Mouse (Mus musculus) liver, embryonic 14.5 days (tissue): ENCODE results near the gene Mfn1. TPM values are rescaled to one million over a fixed set of nuclear protein-coding genes. Genes with fewer than 3 reads are reported as not detected.

Experiments used
- ATAC-seq: fragments of 200-750 bp; cut with Nextera tagmentation; 2 replicates; pipeline ENCODE4 v1.8.0; 2017; ENCODE audit warnings: moderate number of reproducible peaks, mild to moderate bottlenecking, moderate library complexity; ENCODE audit not compliant: insufficient read depth
- DNase-seq, 3 experiments: peaks; one replicate each; pipeline ENCODE4 v3.0.0-alpha.2; 2012 to 2013; ENCODE audit warnings: low read depth in 3 of 3, low spot score in 3 of 3
- H3K27ac ChIP-seq: fragments of 300-500 bp; sonication (generic); 2 replicates; pipeline ENCODE4 v1.5.1; 2014; ENCODE audit warnings: moderate library complexity, mild to moderate bottlenecking, control low read depth, inconsistent platforms
- H3K27me3 ChIP-seq: fragments of 300-500 bp; sonication (generic); 2 replicates; pipeline ENCODE4 v1.6.1; 2014; ENCODE audit warnings: mild to moderate bottlenecking, low read length, moderate library complexity; ENCODE audit not compliant: control insufficient read depth, insufficient read depth
- H3K36me3 ChIP-seq: fragments of 300-500 bp; sonication (generic); replicated peaks from 2 replicates; pipeline ENCODE4 v1.6.1; 2014; ENCODE audit warnings: low read depth; ENCODE audit not compliant: control insufficient read depth, insufficient read depth
- H3K4me1 ChIP-seq, 2 experiments: fragments of 200-500 bp in 1 of 2; fragments of 300-500 bp in 1 of 2; sonication (generic) in 1 of 2; replicated peaks; 2 replicates each; pipeline ENCODE4 v1.6.1; 2012 to 2014; ENCODE audit warnings: antibody characterized with exemption in 1 of 2, inconsistent platforms in 1 of 2, low read length in 1 of 2; ENCODE audit not compliant: control insufficient read depth in 2 of 2, insufficient read depth in 2 of 2
- H3K4me2 ChIP-seq: fragments of 300-500 bp; sonication (generic); 2 replicates; pipeline ENCODE4 v1.6.1; 2014; ENCODE audit warnings: low read depth, mild to moderate bottlenecking, control low read depth, moderate library complexity
- H3K4me3 ChIP-seq, 2 experiments: fragments of 200-500 bp in 1 of 2; fragments of 300-500 bp in 1 of 2; sonication (generic) in 1 of 2; 2 replicates each; pipeline ENCODE4 v1.5.1; 2012 to 2014; ENCODE audit warnings: low read depth in 2 of 2, low read length in 2 of 2, mild to moderate bottlenecking in 2 of 2, control low read depth in 1 of 2, inconsistent platforms in 1 of 2, moderate library complexity in 1 of 2; ENCODE audit not compliant: insufficient read depth in 1 of 2
- H3K9ac ChIP-seq: fragments of 300-500 bp; sonication (generic); replicated peaks from 2 replicates; pipeline ENCODE4 v1.6.1; 2014; ENCODE audit warnings: mild to moderate bottlenecking, control low read depth, moderate library complexity
- H3K9me3 ChIP-seq: fragments of 300-500 bp; sonication (generic); 2 replicates; pipeline ENCODE4 v1.6.1; 2016; ENCODE audit warnings: low read length, mixed read lengths; ENCODE audit not compliant: control insufficient read depth
- CTCF ChIP-seq: IDR thresholded peaks from 2 replicates; pipeline ENCODE4 v1.5.1; 2016; ENCODE audit warnings: antibody characterized with exemption, low read depth, control low read depth
- EP300 ChIP-seq: IDR thresholded peaks from 2 replicates; pipeline ENCODE4 v1.6.1; 2016; ENCODE audit warnings: antibody characterized with exemption, low read depth
- WGBS: fragments of 180-500 bp; shearing (Covaris S2); extraction: QIAGEN DNeasy Blood & Tissue Kit; methylation state at CpG from one replicate; pipeline ENCODE4 v1.1.7; 2014; ENCODE audit not compliant: insufficient replicate concordance; 5-methylcytosine and 5-hydroxymethylcytosine counted together
- polyA plus RNA-seq, 2 experiments: library from polyadenylated mRNA; depleted of rRNA in 1 of 2; stranded (reverse) in 1 of 2; unstranded in 1 of 2; fragments of >200 nt; fragmentation: Nextera tagmentation in 1 of 2; extraction: Ambion mirVana in 1 of 2; gene quantifications; 2 replicates each; pipeline versions ENCODE4 v1.2.1 to v1.2.3; 2012 to 2014

The Mfn1 gene
- polyA plus RNA-seq, 2 experiments, result 8.6 to 11.0 TPM

DNA sequence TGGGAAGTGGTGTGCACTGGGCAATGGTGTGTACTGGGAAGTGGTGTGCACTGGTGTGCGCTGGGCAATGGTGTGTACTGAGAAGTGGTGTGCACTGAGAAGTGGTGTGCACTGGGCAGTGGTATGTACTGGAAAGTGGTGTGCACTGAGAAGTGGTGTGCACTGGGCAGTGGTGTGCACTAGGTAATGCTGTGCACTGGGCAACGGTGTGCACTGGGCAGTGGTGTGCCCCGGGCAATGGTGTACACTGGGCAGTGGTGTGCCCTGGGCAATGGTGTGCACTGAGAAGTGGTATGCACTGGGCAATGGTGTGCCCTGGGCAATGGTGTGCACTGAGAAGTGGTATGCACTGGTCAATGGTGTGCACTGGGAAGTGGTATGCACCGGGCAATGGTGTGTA lies 80.0 kb downstream of the Mfn1 start:
- Histone ChIP-seq H3K4me2 (no peak overlapping the region), H3K27ac (no peak overlapping the region), H3K4me1 (0 out of 4 replicates have a peak, but pooled peaks cover 0 to 2% of the 10 kb centered on the region in 2 experiments), H3K4me3 (no peak overlapping the region), H3K9ac (no peak overlapping the region), H3K9me3 (no peaks in the 10 kb centered on the region), H3K36me3 (no peaks in the 10 kb centered on the region), H3K27me3 (no peaks in the 10 kb centered on the region)
- ATAC-seq (no peak), DNase-seq (no peak)
- WGBS, result 80% methylated on average over 4 of the region's 4 CpGs
- TF ChIP-seq CTCF (no peak), EP300 (no peak)

DNA sequence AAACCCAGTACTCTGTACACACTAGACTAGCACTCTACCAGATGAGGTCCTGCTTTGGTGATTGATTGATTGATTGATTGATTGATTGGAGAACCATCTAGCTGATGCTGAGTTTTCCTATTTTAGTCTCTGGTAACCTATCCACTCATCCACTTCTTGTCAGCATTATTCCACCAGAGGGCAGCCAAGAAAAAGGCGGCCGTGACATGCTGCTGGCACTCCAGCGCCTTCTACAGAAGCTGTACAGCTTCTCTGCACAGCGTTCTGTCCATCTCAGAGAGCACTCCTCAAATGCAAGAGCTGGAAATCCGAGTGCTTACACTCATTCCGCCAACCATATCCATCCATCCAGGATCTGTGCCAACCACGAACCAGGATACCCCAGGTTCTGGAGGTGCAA lies 81.3 kb downstream of the Mfn1 start:
- Histone ChIP-seq H3K27me3 (no peaks in the 10 kb centered on the region), H3K27ac (no peak overlapping the region), H3K9me3 (no peaks in the 10 kb centered on the region), H3K36me3 (no peaks in the 10 kb centered on the region), H3K4me3 (no peak overlapping the region), H3K9ac (no peak overlapping the region), H3K4me1 (0 out of 4 replicates have a peak, but pooled peaks cover 0 to 2% of the 10 kb centered on the region in 2 experiments), H3K4me2 (no peak overlapping the region)
- DNase-seq, result no peak
- no peak for ATAC-seq
- no peak for TF ChIP-seq EP300
- TF ChIP-seq CTCF, result peak; percentile 60
- WGBS, result 27% methylated on average over 7 of the region's 7 CpGs

DNA sequence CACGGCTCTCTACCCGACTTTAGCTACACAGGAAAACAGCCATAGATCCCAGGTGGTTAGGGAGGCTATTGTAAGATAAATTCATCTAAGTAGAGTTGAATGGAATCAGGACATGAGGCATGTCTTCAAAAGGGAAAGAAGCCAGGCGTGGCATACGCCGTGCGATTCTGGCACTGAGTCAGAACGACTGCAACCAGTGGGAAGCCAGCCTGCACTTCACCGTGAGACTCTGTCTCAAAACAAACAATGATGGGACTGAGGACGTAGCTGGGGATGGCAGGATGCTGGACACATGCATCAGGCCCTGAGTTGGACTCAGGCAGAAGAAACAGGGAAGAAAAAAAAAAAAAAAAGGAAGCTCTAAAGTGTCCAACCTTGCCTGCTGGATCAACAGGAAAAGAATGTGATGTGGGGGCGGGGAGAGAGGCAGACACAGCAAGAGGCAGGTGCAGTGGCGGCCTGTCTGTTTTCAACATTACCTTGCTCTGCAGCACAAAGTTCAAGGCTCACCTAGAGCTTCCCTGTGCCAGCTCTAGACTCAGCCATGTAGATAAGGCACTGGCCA lies 82.4 kb downstream of the Mfn1 start:
- Histone ChIP-seq H3K4me3 (no peak overlapping the region), H3K9ac (no peak overlapping the region), H3K27me3 (peaks cover 3% of the 10 kb centered on the region; the same call in 1 of the 2 replicates), H3K36me3 (no peaks in the 10 kb centered on the region), H3K4me1 (peaks cover 0 to 2% of the 10 kb centered on the region in 2 experiments; a peak in 1 of 4 replicates), H3K27ac (no peak overlapping the region), H3K9me3 (no peaks in the 10 kb centered on the region), H3K4me2 (no peak overlapping the region)
- no peak for TF ChIP-seq EP300
- no peak for TF ChIP-seq CTCF
- DNase-seq (no peak), ATAC-seq (no peak)
- WGBS, result 61% methylated on average over 11 of the region's 11 CpGs

DNA sequence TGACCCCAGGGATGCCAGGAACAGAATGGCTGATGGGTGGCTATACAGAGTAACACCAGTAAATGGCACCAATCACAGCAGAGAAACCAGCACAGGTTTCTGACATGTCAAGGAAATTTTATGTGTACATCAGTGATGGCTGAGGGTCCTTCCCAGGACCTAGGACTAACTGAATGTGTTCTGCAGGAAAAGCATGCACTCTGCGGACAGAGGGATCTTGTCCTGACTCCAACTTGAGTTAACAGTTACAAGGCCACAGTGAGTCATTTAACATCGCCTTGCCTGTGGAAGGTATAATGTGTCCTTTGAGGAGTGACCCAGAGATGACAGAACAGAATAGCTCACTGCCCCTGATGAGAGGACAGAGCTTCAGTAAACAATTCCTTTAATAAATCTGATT lies 85.5 kb downstream of the Mfn1 start:
- no peaks in the 10 kb centered on the region for H3K36me3 ChIP-seq
- H3K27me3 ChIP-seq, result peaks cover 5% of the 10 kb centered on the region; the same call in 1 of the 2 replicates
- ATAC-seq, result no peak
- DNase-seq, result no peak
- no peaks in the 10 kb centered on the region for H3K9me3 ChIP-seq
- H3K4me1 ChIP-seq, result peaks cover 0 to 6% of the 10 kb centered on the region in 2 experiments; a peak in 2 of 4 replicates
- no peak overlapping the region for H3K4me2 ChIP-seq
- 69% methylated on average over 2 of the region's 2 CpGs for WGBS
- no peak overlapping the region for H3K27ac ChIP-seq
- H3K4me3 ChIP-seq, result no peak overlapping the region
- TF ChIP-seq EP300 (no peak), CTCF (no peak)
- H3K9ac ChIP-seq, result no peak overlapping the region

DNA sequence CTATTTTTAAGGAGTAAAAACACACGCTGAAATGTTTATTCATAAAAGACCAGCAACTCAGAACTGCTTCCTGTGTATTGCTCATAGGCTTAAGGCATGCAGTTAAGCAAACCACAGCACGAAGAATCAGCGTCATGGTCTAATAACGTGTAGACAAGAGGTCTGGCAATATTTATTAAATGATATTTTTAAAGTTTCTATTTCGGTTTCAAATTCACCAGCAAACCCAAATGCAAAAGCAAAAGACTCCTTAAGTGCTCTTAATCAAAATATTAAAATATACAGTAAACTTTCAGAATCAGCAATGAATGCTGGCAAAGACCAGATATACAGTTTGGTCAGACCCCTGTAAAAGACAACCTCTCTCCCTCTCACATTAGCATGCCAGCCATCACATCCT lies 86.1 kb downstream of the Mfn1 start:
- Histone ChIP-seq H3K27me3 (peaks cover 5% of the 10 kb centered on the region; the same call in 1 of the 2 replicates), H3K4me2 (peak overlapping the region; percentile 77), H3K4me3 (peak overlapping the region; percentile 50 to 63; a peak in 2 of 4 replicates), H3K4me1 (peaks cover 0 to 6% of the 10 kb centered on the region in 2 experiments; a peak in 2 of 4 replicates), H3K9me3 (no peaks in the 10 kb centered on the region), H3K36me3 (no peaks in the 10 kb centered on the region), H3K9ac (no peak overlapping the region), H3K27ac (no peak overlapping the region)
- no peak for DNase-seq
- WGBS, result 38% methylated on average over 5 of the region's 5 CpGs
- TF ChIP-seq CTCF (no peak), EP300 (no peak)
- no peak for ATAC-seq
